Mouse (Mus musculus): Measurements from ENCODE around the gene Fyn. TPM values are rescaled to one million over a fixed set of nuclear protein-coding genes. Genes with fewer than 3 reads are reported as not detected.

Fyn gene
- polyA plus RNA-seq, 1 experiment from 2014 or later, result 18.0 TPM

DNA sequence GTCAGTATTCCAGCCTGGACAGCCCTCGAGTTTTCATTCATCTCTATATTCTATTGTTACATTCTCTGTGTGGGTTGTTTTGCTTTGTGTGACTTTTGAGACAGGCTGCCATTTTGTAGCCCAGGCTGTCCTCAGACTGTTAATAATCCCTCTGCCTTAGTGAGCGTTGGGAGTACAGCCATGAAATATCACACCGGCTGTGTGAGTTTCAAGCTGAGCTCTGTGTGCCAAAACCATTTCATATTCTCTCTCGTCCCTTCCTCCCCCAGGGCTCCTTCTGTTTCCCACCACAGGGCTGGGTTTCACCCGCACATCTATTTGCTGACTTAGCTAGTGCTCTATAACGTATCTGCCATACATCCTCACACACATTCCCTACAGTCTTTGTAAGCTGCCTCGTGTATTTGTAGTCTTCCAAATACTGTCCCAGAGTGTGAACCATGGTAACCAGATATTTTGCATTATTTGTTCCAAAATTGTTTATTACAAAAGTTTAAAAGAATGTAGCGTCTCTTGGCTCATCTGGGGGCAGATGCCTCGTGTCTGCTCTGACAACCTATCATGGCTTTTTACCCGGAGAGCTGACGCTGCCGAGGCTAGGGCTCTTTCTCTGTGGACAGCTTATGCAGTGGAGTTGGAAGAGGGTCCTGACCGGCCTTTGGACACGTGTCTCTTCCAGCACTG is 144.1 kb downstream of the Fyn start:
- Histone ChIP-seq H3K9me3 (replicated peaks) (peaks cover 3% of the 10 kb centered on the region; the same call in 1 of the 2 replicates), H3K4me2 (no peak overlapping the region), H3K9ac (no peak overlapping the region), H3K36me3 (peaks cover 40% of the 10 kb centered on the region), H3K27me3 (replicated peaks) (no peaks in the 10 kb centered on the region), H3K4me1 (replicated peaks) (peaks cover 13% of the 10 kb centered on the region), H3K27ac (ENCODE audit: poor library complexity, severe bottlenecking) (no peak overlapping the region), H3K4me3 (no peak overlapping the region)
- WGBS, result 85% methylated on average over 14 of the region's 14 CpGs
- ATAC-seq (ENCODE audit: insufficient number of reproducible peaks, low FRiP score), result no peak

DNA sequence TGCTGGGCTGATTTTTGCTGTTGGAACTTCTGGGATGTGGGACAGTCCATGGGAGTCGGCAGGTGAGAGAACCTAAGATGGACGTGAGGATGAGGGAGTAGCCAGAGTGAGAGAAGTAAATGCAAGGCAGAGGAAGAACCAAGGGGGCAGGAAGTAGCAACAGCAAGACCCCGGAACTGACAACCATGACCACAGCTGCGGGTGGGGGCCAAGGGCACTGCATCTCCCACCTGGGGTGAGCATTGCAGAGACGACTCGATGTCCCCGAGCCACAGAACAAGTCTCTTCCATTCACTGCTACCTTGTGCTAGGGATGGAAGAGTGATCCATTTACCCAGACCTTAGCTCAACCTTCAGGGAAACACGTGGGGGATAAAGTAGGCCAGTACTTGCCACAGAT is 146.3 kb downstream of the Fyn start:
- H3K36me3 ChIP-seq, result peaks cover 40% of the 10 kb centered on the region
- H3K27me3 ChIP-seq (replicated peaks), result no peaks in the 10 kb centered on the region
- peaks cover 3% of the 10 kb centered on the region; the same call in 1 of the 2 replicates for H3K9me3 ChIP-seq (replicated peaks)
- H3K27ac ChIP-seq (ENCODE audit: poor library complexity, severe bottlenecking), result no peak overlapping the region
- 90% methylated on average over 8 of the region's 8 CpGs for WGBS
- no peak for ATAC-seq (ENCODE audit: insufficient number of reproducible peaks, low FRiP score)
- H3K4me1 ChIP-seq (replicated peaks), result peaks cover 29% of the 10 kb centered on the region
- no peak overlapping the region for H3K9ac ChIP-seq
- no peak overlapping the region for H3K4me3 ChIP-seq
- no peak overlapping the region for H3K4me2 ChIP-seq

DNA sequence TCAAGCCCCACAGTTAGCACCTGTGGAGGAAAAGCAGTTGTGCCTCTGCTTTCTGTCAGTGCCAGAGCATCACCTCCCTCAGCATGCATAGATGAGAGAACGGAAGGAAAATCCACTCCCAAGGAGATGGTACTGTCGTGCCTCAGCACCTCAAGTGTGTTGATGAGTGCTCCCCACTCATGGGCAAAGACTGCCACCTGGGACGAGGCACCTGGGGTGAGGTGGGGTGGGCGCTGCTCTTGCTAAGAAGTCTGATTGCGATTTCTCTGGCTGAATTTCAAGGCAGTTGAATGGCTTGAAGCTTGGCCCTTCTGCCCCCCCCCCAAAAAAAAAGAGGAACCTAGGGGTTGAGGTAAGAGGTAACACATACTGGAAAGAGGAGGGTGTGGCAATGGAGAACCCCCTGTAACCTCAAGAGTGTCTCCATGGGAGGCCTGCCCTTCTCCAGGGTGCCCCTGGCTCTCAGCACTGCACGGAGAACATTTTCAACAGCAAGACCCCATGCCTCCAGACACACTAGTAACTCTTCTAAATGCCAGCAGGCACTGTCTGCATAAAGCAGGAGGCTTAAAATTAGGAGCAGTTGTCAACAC is 148.0 kb downstream of the Fyn start:
- H3K27me3 ChIP-seq (replicated peaks), result no peaks in the 10 kb centered on the region
- peaks cover 3% of the 10 kb centered on the region; the same call in 1 of the 2 replicates for H3K9me3 ChIP-seq (replicated peaks)
- no peak overlapping the region for H3K27ac ChIP-seq (ENCODE audit: poor library complexity, severe bottlenecking)
- H3K36me3 ChIP-seq, result peaks cover 40% of the 10 kb centered on the region
- H3K4me1 ChIP-seq (replicated peaks), result peaks cover 38% of the 10 kb centered on the region
- no peak for ATAC-seq (ENCODE audit: insufficient number of reproducible peaks, low FRiP score)
- no peak overlapping the region for H3K9ac ChIP-seq
- 82% methylated on average over 6 of the region's 6 CpGs for WGBS
- no peak overlapping the region for H3K4me3 ChIP-seq
- no peak overlapping the region for H3K4me2 ChIP-seq

DNA sequence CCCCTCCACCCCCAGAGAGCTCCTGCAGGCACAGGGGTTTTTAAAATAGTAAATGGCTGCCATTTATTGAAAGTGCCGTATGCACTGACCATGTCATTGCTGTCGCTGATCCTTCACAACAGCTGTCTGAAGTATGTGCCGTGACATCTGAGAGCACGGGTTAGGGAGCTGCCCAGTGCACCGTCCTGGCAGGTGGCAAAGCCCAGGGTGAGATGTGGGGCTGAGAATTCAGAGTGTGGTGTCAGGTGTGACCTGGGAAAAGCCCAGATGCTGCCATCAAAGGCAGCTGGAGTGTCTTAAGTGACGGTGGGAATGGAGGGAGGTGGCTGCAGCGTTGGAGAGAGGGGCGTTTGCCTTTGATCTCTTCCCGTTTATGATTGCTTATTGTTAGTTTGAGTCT is 148.7 kb downstream of the Fyn start:
- Histone ChIP-seq H3K27me3 (replicated peaks) (no peaks in the 10 kb centered on the region), H3K4me2 (no peak overlapping the region), H3K4me1 (replicated peaks) (peaks cover 45% of the 10 kb centered on the region), H3K27ac (ENCODE audit: poor library complexity, severe bottlenecking) (no peak overlapping the region), H3K9ac (no peak overlapping the region), H3K9me3 (replicated peaks) (peaks cover 3% of the 10 kb centered on the region; the same call in 1 of the 2 replicates), H3K4me3 (no peak overlapping the region), H3K36me3 (peaks cover 36% of the 10 kb centered on the region)
- ATAC-seq (ENCODE audit: insufficient number of reproducible peaks, low FRiP score), result no peak
- 71% methylated on average over 9 of the region's 9 CpGs for WGBS

DNA sequence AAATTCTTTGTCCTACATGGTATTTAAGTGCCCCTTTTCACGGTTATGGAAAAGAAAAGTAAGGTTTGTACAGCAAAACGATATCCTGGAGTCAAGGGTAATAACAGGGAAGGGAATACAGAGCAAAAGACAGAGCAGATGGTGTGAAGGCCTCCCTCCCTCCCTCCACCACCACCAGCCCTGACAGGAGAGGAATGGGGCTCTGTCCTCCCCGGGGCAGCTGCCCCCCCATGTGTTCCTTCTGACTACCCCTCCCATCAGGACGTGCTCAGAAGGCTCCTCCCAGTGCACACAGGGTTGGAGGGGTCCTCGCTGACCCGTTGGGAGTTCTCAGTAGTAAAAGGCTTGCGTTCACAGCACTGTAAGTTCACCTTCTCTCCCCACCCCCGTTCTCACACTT is 149.6 kb downstream of the Fyn start:
- Histone ChIP-seq H3K27me3 (replicated peaks) (no peaks in the 10 kb centered on the region), H3K4me2 (no peak overlapping the region), H3K9me3 (replicated peaks) (peaks cover 3% of the 10 kb centered on the region; the same call in 1 of the 2 replicates), H3K36me3 (peaks cover 38% of the 10 kb centered on the region), H3K9ac (no peak overlapping the region), H3K4me1 (replicated peaks) (peaks cover 54% of the 10 kb centered on the region), H3K4me3 (no peak overlapping the region), H3K27ac (ENCODE audit: poor library complexity, severe bottlenecking) (no peak overlapping the region)
- ATAC-seq (ENCODE audit: insufficient number of reproducible peaks, low FRiP score), result no peak
- WGBS, result 66% methylated on average over 8 of the region's 8 CpGs

DNA sequence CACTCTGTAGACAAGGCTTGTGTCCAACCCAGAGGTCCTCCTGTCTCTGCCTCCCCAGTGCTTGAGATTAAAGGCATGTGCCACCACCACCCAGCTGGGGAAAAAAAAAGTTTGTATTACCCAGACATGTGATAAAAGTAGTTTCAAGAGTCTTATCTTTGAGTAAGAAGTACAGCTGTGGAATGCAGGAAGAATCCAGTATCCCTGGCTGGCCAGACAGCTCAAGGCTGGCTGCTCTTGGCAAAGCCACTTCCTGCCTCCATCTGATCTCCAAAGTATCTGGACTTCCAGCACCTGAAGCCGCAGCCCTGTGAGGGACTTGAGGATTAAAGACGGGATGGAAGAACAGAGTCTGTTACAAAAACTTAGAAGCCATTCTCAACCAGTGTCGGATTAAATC is 150.2 kb downstream of the Fyn start:
- Histone ChIP-seq H3K4me1 (replicated peaks) (peaks cover 57% of the 10 kb centered on the region), H3K9ac (no peak overlapping the region), H3K36me3 (peaks cover 33% of the 10 kb centered on the region), H3K4me2 (no peak overlapping the region), H3K9me3 (replicated peaks) (peaks cover 3% of the 10 kb centered on the region; the same call in 1 of the 2 replicates), H3K4me3 (no peak overlapping the region), H3K27ac (ENCODE audit: poor library complexity, severe bottlenecking) (0 out of 2 replicates have a peak overlapping the region, but pooled peaks have one; percentile 47), H3K27me3 (replicated peaks) (no peaks in the 10 kb centered on the region)
- ATAC-seq (ENCODE audit: insufficient number of reproducible peaks, low FRiP score), result peak; percentile 43; the same call in 1 of the 2 replicates
- 36% methylated on average over 3 of the region's 3 CpGs for WGBS

DNA sequence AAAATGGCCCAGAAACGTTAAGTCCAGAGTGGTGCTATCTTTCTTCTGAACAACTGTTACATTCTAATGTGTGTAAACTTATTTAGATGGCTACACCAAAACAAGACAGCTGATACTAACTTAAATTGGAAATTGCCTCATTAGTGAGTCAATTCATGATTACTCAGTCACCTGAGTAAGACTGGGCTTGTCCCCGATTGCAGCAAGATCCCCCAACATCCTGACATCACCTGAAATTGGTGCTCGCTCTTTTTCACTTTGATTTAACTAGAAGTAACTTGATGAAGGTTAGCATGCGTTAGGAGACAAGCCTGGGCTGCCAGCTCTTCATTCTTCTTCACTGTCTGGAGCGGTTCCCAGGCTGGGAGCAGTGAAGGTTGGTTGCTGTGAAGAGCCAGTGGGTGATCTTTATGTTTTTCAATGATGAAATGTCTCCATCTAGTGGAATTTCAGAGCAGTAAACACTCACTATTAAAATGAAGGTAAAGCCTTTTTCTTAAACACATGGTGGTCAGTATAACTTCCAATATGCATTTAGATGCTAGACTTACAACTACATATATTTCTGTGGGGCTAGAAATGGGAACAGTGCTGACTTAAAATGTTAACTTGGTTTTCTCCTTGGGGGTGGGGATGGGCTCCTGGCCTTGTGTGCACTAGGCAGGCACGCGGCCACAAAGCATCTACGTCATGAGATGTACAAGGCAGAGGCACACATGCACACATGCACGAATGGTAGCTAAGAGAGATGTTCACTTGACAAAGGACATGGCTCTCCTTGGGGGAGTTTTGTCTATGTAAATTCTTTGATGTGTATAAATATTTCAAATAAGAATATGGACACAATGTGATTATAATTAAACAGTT is 151.7 kb downstream of the Fyn start:
- ATAC-seq (ENCODE audit: insufficient number of reproducible peaks, low FRiP score), result no peak
- Histone ChIP-seq H3K4me2 (no peak overlapping the region), H3K9me3 (replicated peaks) (peaks cover 3% of the 10 kb centered on the region; the same call in 1 of the 2 replicates), H3K36me3 (peaks cover 23% of the 10 kb centered on the region), H3K27me3 (replicated peaks) (no peaks in the 10 kb centered on the region), H3K9ac (no peak overlapping the region), H3K27ac (ENCODE audit: poor library complexity, severe bottlenecking) (no peak overlapping the region), H3K4me1 (replicated peaks) (peaks cover 70% of the 10 kb centered on the region), H3K4me3 (no peak overlapping the region)
- WGBS, result 57% methylated on average over 9 of the region's 9 CpGs

DNA sequence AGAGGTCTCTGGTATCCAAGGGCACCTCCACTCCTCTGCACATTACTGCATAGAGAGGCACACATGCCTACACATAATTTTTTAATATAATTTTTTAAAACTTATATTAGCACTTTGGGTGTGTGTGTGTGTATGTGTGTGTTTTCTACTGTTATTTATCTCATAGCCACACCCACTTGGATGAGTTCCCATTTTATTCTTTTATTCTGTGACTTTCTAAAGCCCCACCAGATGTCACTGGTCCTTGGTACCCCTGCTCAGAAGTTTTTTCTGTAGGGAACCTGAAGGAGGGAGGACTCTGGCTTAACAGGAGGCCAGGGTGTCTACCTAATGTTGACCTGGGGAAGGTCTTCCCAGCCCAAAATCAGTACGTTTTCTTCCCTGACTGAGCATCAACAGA is 152.7 kb downstream of the Fyn start:
- WGBS, result 75% methylated on average over 1 of the region's 1 CpGs
- ATAC-seq (ENCODE audit: insufficient number of reproducible peaks, low FRiP score), result no peak
- peaks cover 71% of the 10 kb centered on the region for H3K4me1 ChIP-seq (replicated peaks)

DNA sequence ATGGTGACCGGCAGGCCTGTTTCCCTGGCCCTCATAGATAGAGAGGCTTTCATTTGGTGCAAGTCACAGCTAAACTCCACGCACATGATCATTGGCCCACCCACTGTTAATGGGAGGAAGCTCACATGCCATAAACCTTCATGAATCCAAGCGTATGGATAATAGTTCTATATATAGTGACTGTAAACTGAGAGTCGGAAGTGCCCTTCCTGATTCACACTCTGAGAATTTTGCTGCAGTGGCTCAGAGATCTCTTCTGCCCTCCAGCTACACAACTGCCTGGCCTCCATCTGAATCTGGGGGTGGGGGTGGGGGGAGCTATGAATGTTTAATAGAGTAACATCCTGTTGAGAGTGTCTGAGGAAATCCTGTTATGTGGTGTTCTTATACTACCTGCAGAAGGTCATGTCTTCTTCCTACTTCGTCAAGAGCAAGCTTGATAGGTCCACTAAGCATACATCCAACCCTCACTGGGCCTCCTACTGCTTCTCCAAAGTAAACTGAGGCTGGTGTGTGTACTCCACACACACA is 153.3 kb downstream of the Fyn start:
- no peak overlapping the region for H3K4me3 ChIP-seq
- no peak overlapping the region for H3K4me2 ChIP-seq
- peaks cover 70% of the 10 kb centered on the region for H3K4me1 ChIP-seq (replicated peaks)
- H3K9me3 ChIP-seq (replicated peaks), result no peaks in the 10 kb centered on the region
- no peak for ATAC-seq (ENCODE audit: insufficient number of reproducible peaks, low FRiP score)
- H3K27ac ChIP-seq (ENCODE audit: poor library complexity, severe bottlenecking), result no peak overlapping the region
- no peaks in the 10 kb centered on the region for H3K27me3 ChIP-seq (replicated peaks)
- WGBS, result 52% methylated on average over 5 of the region's 5 CpGs
- H3K36me3 ChIP-seq, result peaks cover 19% of the 10 kb centered on the region
- H3K9ac ChIP-seq, result no peak overlapping the region

More for the DNA sequence above, 152.7 kb downstream of the Fyn start:
- Histone ChIP-seq H3K36me3 (peaks cover 22% of the 10 kb centered on the region), H3K4me2 (no peak overlapping the region), H3K4me3 (no peak overlapping the region), H3K9ac (no peak overlapping the region), H3K27ac (ENCODE audit: poor library complexity, severe bottlenecking) (no peak overlapping the region), H3K27me3 (replicated peaks) (no peaks in the 10 kb centered on the region), H3K9me3 (replicated peaks) (no peaks in the 10 kb centered on the region)

DNA sequence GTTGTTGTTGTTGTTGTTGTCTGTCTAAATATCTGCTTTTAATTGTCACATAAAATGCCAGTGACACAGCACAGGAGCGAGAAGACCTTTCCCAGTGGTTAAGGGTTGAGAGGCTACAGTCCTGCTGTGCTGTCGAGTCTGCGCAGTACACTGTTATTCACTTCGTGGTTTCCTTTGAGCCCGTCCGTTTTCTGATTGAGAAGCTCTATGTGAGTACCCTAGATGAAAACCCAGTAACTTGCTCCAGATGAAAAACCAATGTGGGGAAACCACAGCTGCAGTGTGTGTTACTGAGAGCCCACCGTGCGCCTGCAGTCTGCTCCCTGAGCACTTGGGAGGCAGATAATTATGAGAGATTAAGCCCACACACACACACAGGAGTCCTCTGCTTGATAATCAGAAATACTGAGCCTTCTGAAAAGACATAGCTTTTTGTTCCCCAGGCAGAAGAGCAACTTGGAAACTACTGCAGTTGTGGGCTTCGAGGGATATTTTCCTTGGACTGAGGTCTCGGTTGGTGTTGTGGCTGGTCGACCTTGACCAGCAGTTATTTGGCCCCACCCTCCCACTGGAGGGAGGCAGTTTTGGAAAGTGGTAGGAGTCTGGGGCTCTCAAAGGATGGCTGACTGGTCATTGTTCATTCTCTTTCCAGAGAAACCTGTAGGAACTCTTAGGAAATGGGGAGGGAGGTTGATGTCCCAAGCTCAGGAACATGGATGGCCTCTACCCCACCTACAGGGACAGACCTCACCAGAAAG is 154.4 kb downstream of the Fyn start:
- Histone ChIP-seq H3K4me3 (no peak overlapping the region), H3K27ac (ENCODE audit: poor library complexity, severe bottlenecking) (no peak overlapping the region), H3K4me1 (replicated peaks) (peaks cover 63% of the 10 kb centered on the region), H3K9me3 (replicated peaks) (no peaks in the 10 kb centered on the region), H3K36me3 (peaks cover 18% of the 10 kb centered on the region), H3K4me2 (no peak overlapping the region), H3K9ac (0 out of 2 replicates have a peak overlapping the region, but pooled peaks have one; percentile 7), H3K27me3 (replicated peaks) (no peaks in the 10 kb centered on the region)
- no peak for ATAC-seq (ENCODE audit: insufficient number of reproducible peaks, low FRiP score)
- 70% methylated on average over 11 of the region's 11 CpGs for WGBS
